Mouse (Mus musculus): ENCODE data around the gene Nox1. TPM values are rescaled to one million over a fixed set of nuclear protein-coding genes. Genes with fewer than 3 reads are reported as not detected.
A peak's percentile ranks its signal among the peaks of the same experiment; 100 is the strongest.

Gene Nox1
- total and polyA plus RNA-seq, 3 experiments: 0.16 TPM; not detected in 2

GRCm38 (mm10) chrX:134174699-134175098 lies 47.1 kb downstream of the Nox1 start:
- no peaks in the 10 kb centered on the region for H3K9me3 ChIP-seq (replicated peaks)
- H3K27me3 ChIP-seq (ENCODE audit: insufficient read depth, low read length): no peaks in the 10 kb centered on the region
- H3K4me3 ChIP-seq (ENCODE audit: low read depth, low read length): no peak overlapping the region
- H3K36me3 ChIP-seq (replicated peaks): no peaks in the 10 kb centered on the region
- ATAC-seq (ENCODE audit: extremely low read depth, insufficient number of reproducible peaks, low FRiP score, poor library complexity, severe bottlenecking): no peak
- TF ChIP-seq GATA1 (IDR thresholded peaks at IDR 0.05; ENCODE audit: borderline replicate concordance, low read length) (no peak), GATA2 (IDR thresholded peaks at IDR 0.05; ENCODE audit: borderline replicate concordance, low read depth, low read length) (no peak), TAL1 (conservative IDR thresholded peaks at IDR 0.05; ENCODE audit: low read depth, low read length) (no peak), CTCF (IDR thresholded peaks at IDR 0.05; ENCODE audit: low read depth, low read length) (no peak), POLR2AphosphoS5 (IDR thresholded peaks at IDR 0.05; ENCODE audit: insufficient replicate concordance, low read depth, low read length) (no peak)
- DNase-seq (ENCODE audit: low spot score): no peak
- H3K4me1 ChIP-seq (ENCODE audit: insufficient read depth, low read depth, low read length): no peaks in the 10 kb centered on the region; the same call in 1 of the 2 replicates

DNA sequence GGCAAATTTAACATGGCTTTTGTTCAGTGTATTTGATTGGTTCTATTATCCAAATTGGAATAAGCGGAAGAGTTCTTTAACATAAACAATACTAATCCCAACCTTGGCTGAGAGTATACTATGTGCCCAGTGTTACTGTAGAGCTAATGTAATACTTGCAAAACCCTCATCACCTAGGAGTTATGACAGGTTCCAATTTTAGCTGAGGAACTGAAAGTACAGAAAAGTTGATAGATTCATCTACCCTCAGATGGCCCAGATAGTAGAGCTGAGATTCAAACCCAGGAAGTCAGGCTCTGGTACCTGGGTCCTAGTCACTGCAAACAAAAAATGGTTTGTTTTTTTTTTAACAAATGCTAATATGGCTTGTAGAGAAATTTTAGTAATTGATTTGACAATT lies 51.2 kb downstream of the Nox1 start:
- Histone ChIP-seq H3K36me3 (replicated peaks) (no peaks in the 10 kb centered on the region), H3K9me3 (replicated peaks) (no peaks in the 10 kb centered on the region), H3K4me1 (ENCODE audit: insufficient read depth, low read depth, low read length) (no peaks in the 10 kb centered on the region; the same call in 1 of the 2 replicates), H3K4me3 (ENCODE audit: low read depth, low read length) (no peak overlapping the region), H3K27me3 (ENCODE audit: insufficient read depth, low read length) (no peaks in the 10 kb centered on the region)
- TF ChIP-seq GATA2 (IDR thresholded peaks at IDR 0.05; ENCODE audit: borderline replicate concordance, low read depth, low read length): no peak
- TF ChIP-seq POLR2AphosphoS5 (IDR thresholded peaks at IDR 0.05; ENCODE audit: insufficient replicate concordance, low read depth, low read length): no peak
- no peak for TF ChIP-seq TAL1 (conservative IDR thresholded peaks at IDR 0.05; ENCODE audit: low read depth, low read length)
- TF ChIP-seq CTCF (IDR thresholded peaks at IDR 0.05; ENCODE audit: low read depth, low read length): no peak
- TF ChIP-seq GATA1 (IDR thresholded peaks at IDR 0.05; ENCODE audit: borderline replicate concordance, low read length): no peak
- no peak for ATAC-seq (ENCODE audit: extremely low read depth, insufficient number of reproducible peaks, low FRiP score, poor library complexity, severe bottlenecking)
- DNase-seq (ENCODE audit: low spot score): no peak

GRCm38 (mm10) chrX:134163484-134163883 lies 58.3 kb downstream of the Nox1 start:
- DNase-seq (ENCODE audit: low spot score) (peak; percentile 4), ATAC-seq (ENCODE audit: extremely low read depth, insufficient number of reproducible peaks, low FRiP score, poor library complexity, severe bottlenecking) (no peak)
- Histone ChIP-seq H3K4me3 (ENCODE audit: low read depth, low read length) (no peak overlapping the region), H3K27me3 (ENCODE audit: insufficient read depth, low read length) (peaks cover 9% of the 10 kb centered on the region), H3K9me3 (replicated peaks) (no peaks in the 10 kb centered on the region), H3K36me3 (replicated peaks) (no peaks in the 10 kb centered on the region), H3K4me1 (ENCODE audit: insufficient read depth, low read depth, low read length) (peaks cover 22% of the 10 kb centered on the region)
- no peak for TF ChIP-seq GATA1 (IDR thresholded peaks at IDR 0.05; ENCODE audit: borderline replicate concordance, low read length)
- no peak for TF ChIP-seq POLR2AphosphoS5 (IDR thresholded peaks at IDR 0.05; ENCODE audit: insufficient replicate concordance, low read depth, low read length)
- no peak for TF ChIP-seq GATA2 (IDR thresholded peaks at IDR 0.05; ENCODE audit: borderline replicate concordance, low read depth, low read length)
- TF ChIP-seq TAL1 (conservative IDR thresholded peaks at IDR 0.05; ENCODE audit: low read depth, low read length): no peak
- no peak for TF ChIP-seq CTCF (IDR thresholded peaks at IDR 0.05; ENCODE audit: low read depth, low read length)

GRCm38 (mm10) chrX:134162826-134163225 lies 58.9 kb downstream of the Nox1 start:
- DNase-seq (ENCODE audit: low spot score) (no peak), ATAC-seq (ENCODE audit: extremely low read depth, insufficient number of reproducible peaks, low FRiP score, poor library complexity, severe bottlenecking) (no peak)
- no peak for TF ChIP-seq TAL1 (conservative IDR thresholded peaks at IDR 0.05; ENCODE audit: low read depth, low read length)
- TF ChIP-seq POLR2AphosphoS5 (IDR thresholded peaks at IDR 0.05; ENCODE audit: insufficient replicate concordance, low read depth, low read length): no peak
- no peak for TF ChIP-seq CTCF (IDR thresholded peaks at IDR 0.05; ENCODE audit: low read depth, low read length)
- TF ChIP-seq GATA1 (IDR thresholded peaks at IDR 0.05; ENCODE audit: borderline replicate concordance, low read length): no peak
- TF ChIP-seq GATA2 (IDR thresholded peaks at IDR 0.05; ENCODE audit: borderline replicate concordance, low read depth, low read length): no peak
- peaks cover 26% of the 10 kb centered on the region for H3K4me1 ChIP-seq (ENCODE audit: insufficient read depth, low read depth, low read length)
- peaks cover 9% of the 10 kb centered on the region for H3K27me3 ChIP-seq (ENCODE audit: insufficient read depth, low read length)
- no peaks in the 10 kb centered on the region for H3K9me3 ChIP-seq (replicated peaks)
- no peak overlapping the region for H3K4me3 ChIP-seq (ENCODE audit: low read depth, low read length)
- no peaks in the 10 kb centered on the region for H3K36me3 ChIP-seq (replicated peaks)

DNA sequence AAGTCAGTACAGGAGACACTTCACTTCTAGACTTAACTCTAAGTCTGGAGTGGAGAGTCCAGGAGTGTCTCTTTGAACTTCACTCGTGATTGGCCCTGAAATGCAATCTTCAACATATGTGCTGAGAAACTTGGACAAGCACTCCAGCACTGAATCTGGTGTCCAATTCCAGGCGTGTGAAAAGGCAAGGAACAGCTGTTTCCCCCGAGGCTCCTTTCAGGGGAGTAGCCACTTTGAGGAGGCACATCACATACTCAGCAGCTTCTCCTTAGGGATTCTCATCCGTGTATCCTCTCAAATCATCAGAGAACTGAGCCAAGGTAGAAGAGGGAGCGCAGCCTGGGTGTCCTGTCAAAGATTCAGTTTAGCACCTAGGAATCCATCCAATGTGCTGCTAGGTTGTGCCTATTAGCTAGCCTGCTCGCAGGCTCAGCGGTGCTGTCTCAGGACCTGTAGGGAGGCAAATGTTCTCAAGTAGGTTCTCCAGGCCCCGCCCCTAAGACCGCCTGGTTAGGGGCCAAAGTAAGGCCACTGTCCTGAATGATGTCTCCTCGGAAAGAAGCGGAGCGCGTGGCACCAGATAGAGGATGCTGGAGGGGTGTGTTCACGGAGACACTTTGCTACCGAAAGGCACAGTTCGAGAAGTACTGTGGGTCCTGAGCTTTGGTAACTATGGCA lies 59.6 kb downstream of the Nox1 start, which contains the start of gene Xkrx:
Gene Xkrx, minus strand, starts transcription at position 34 of the 678 bp plus-strand sequence.
- ATAC-seq (ENCODE audit: extremely low read depth, insufficient number of reproducible peaks, low FRiP score, poor library complexity, severe bottlenecking) (no peak), DNase-seq (ENCODE audit: low spot score) (no peak)
- H3K4me1 ChIP-seq (ENCODE audit: insufficient read depth, low read depth, low read length): peaks cover 28% of the 10 kb centered on the region
- H3K27me3 ChIP-seq (ENCODE audit: insufficient read depth, low read length): peaks cover 9% of the 10 kb centered on the region
- no peak within 1 kb of the TSS for H3K4me3 ChIP-seq (ENCODE audit: low read depth, low read length)
- no peaks in the 10 kb centered on the region for H3K36me3 ChIP-seq (replicated peaks)
- TF ChIP-seq TAL1 (conservative IDR thresholded peaks at IDR 0.05; ENCODE audit: low read depth, low read length) (no peak), GATA2 (IDR thresholded peaks at IDR 0.05; ENCODE audit: borderline replicate concordance, low read depth, low read length) (no peak), POLR2AphosphoS5 (IDR thresholded peaks at IDR 0.05; ENCODE audit: insufficient replicate concordance, low read depth, low read length) (no peak), GATA1 (IDR thresholded peaks at IDR 0.05; ENCODE audit: borderline replicate concordance, low read length) (no peak), CTCF (IDR thresholded peaks at IDR 0.05; ENCODE audit: low read depth, low read length) (no peak)
- no peaks in the 10 kb centered on the region for H3K9me3 ChIP-seq (replicated peaks)

DNA sequence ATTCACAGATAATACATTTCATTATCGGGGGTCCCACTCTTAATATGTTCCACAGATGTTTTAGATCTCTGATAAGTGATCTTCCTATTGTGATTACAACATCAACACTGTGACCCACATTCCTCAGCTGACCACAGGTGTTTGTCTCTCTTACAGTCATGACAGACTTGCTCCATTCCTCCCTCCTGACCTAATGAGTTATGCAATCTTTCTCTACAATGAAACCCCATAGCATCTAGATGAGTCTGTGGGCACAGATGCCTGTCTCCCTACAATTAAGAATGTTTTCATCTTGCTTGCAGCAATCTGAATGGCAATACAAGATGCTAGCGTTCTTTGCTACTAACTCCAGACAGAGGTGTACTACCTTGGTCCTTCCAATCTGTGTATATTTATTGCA lies 61.3 kb downstream of the Nox1 start:
- Histone ChIP-seq H3K4me3 (ENCODE audit: low read depth, low read length) (no peak overlapping the region), H3K4me1 (ENCODE audit: insufficient read depth, low read depth, low read length) (peaks cover 37% of the 10 kb centered on the region), H3K9me3 (replicated peaks) (no peaks in the 10 kb centered on the region), H3K27me3 (ENCODE audit: insufficient read depth, low read length) (peaks cover 9% of the 10 kb centered on the region), H3K36me3 (replicated peaks) (no peaks in the 10 kb centered on the region)
- TF ChIP-seq CTCF (IDR thresholded peaks at IDR 0.05; ENCODE audit: low read depth, low read length): no peak
- TF ChIP-seq GATA2 (IDR thresholded peaks at IDR 0.05; ENCODE audit: borderline replicate concordance, low read depth, low read length): no peak
- no peak for TF ChIP-seq POLR2AphosphoS5 (IDR thresholded peaks at IDR 0.05; ENCODE audit: insufficient replicate concordance, low read depth, low read length)
- no peak for TF ChIP-seq GATA1 (IDR thresholded peaks at IDR 0.05; ENCODE audit: borderline replicate concordance, low read length)
- no peak for TF ChIP-seq TAL1 (conservative IDR thresholded peaks at IDR 0.05; ENCODE audit: low read depth, low read length)
- DNase-seq (ENCODE audit: low spot score): no peak
- no peak for ATAC-seq (ENCODE audit: extremely low read depth, insufficient number of reproducible peaks, low FRiP score, poor library complexity, severe bottlenecking)
